Mouse (Mus musculus) megakaryocyte, embryonic 14.5 days (primary cell): ENCODE data around the gene Gm20929. TPM values are rescaled to one million over a fixed set of nuclear protein-coding genes. Genes with fewer than 3 reads are reported as not detected.
"Not testable (repeated sequence)": the region's sequence is repeated elsewhere in the genome, so short reads cannot be mapped to it uniquely, and the experiment has no call there.

ENCODE experiments used
- H3K27me3 ChIP-seq: replicated peaks from 2 replicates; pipeline ENCODE3; 2012; ENCODE audit warnings: inconsistent platforms
- H3K36me3 ChIP-seq: replicated peaks from 2 replicates; pipeline ENCODE3; 2012; ENCODE audit warnings: low read length, inconsistent platforms, mixed read lengths
- H3K4me1 ChIP-seq: 2 replicates; pipeline ENCODE4 v1.6.1; 2012; ENCODE audit warnings: inconsistent platforms
- H3K4me3 ChIP-seq: replicated peaks from 2 replicates; pipeline ENCODE3; 2012; ENCODE audit warnings: moderate library complexity, mild to moderate bottlenecking, inconsistent platforms
- H3K9me3 ChIP-seq: 2 replicates; pipeline ENCODE4 v1.6.1; 2012; ENCODE audit warnings: inconsistent platforms
- polyA plus RNA-seq: library from polyadenylated mRNA; stranded (reverse); fragments of >175 nt; gene quantifications from 2 replicates; pipeline ENCODE4 v1.2.3, GENCODE M21; 2012; ENCODE audit warnings: low replicate concordance; ENCODE audit not compliant: insufficient read depth

Gene Gm20929
- not detected in 2 replicates for polyA plus RNA-seq

DNA sequence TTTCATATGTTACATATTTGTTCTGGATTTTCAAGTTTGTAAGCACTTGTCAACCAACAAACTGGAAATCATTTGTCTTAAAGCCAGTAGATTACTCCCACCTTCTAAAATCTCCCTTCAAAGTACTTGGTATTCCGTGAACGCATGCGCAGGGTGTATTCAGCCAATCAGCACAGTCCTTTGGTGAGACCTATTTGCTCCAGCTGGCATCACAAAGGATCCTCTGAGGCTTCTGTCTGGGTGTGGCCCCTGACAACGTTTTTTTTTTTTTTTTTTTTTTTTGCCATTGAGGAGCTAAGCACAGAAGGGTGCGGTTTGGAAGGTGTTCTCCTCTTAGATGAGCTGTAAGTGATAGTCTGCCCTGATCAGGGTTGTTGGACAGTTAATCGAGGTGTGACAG lies at the start of gene Gm20929:
Gm20929 (plus strand) TSS at position 301 of the 400 bp plus-strand sequence.
- not testable (repeated sequence) for H3K36me3 ChIP-seq, H3K9me3 ChIP-seq, H3K27me3 ChIP-seq, H3K4me1 ChIP-seq, H3K4me3 ChIP-seq
